Mouse (Mus musculus) heart, adult 9 months (tissue): ENCODE measurements around the gene Hemgn.

ENCODE experiments used
- DNase-seq, 2 experiments: peaks; one replicate each; pipeline ENCODE4 v3.0.0; 2022; ENCODE audit warnings: low spot score in 2 of 2

Gene Hemgn

GRCm38 (mm10) chr4:46412113-46412512, 1.2 kb downstream of the Hemgn start:
- no peak for DNase-seq

DNA sequence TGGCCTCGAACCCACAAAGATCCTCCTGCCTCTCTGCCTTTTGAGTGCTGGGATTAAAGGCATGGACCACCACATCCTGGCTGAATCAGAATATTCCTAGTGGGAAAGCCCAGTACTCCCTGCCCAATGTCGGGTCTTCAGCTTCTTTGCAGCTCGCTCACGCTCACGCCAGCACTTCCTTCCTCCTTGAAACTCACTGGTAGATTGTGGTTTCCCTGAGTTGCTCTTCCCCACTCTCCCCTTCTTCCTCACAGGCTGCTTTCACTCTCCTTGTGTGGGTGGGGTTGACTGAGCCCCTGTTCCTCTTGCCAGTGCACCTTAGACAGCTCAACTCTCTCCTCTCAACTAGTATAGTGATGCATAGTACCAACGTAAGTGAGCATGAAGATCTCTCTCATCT, 1.8 kb downstream of the Hemgn start:
- DNase-seq, result peak in 1 of 2 experiments; percentile 41

DNA sequence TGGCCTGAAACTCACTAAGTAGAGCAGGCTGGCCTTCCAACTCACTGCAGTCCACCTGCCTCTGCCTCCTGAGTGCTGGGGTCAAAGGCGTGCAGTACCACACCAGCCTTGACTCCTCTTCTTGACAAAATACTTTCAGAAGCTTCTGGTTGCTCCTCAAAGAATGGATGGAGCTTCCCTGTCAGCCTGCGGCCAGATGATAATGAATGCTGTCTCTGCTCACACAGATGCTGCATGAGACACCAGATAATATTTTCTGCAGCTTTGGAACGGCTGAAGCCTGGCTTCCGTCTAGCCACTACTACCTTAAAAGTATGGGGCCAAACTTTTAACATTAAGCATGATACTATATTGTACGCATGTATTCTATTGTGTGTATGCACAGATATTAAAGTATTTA, 2.6 kb downstream of the Hemgn start:
- no peak for DNase-seq

DNA sequence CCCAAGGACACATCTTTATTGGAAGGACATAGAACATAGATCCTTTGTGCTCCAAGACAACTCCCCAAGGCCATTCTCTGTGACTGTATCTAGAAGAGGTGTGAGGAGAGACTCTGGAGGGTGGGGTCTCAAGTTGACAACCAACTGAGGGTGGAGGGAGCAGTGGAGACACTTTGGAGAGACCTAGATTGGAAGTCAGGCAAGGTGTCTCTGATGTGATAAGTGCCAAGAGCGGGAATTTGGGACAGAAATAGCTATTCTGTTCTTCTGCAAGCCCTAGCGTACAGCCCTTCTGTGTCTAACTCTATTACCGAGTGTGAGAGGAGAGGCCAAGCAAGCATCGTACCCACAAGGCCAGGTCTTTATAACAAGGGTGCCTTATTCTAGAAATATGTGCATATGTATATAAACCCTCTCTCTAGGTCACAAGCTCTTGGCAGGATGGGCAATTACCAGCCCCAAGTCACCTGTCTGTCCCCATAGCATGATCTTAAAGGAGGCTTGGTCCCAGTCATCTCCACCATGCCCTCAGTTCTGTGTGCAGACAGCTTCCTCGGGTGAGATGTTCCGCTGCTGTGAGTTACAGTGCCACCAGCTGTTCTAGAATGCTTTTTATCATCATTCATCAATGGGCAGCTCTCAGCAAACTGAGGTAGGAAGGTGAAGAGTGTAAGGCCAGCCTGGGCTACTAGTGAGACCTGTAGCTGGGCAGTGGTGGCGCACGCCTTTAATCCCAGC, 6.2 kb downstream of the Hemgn start:
- DNase-seq, result no peak

DNA sequence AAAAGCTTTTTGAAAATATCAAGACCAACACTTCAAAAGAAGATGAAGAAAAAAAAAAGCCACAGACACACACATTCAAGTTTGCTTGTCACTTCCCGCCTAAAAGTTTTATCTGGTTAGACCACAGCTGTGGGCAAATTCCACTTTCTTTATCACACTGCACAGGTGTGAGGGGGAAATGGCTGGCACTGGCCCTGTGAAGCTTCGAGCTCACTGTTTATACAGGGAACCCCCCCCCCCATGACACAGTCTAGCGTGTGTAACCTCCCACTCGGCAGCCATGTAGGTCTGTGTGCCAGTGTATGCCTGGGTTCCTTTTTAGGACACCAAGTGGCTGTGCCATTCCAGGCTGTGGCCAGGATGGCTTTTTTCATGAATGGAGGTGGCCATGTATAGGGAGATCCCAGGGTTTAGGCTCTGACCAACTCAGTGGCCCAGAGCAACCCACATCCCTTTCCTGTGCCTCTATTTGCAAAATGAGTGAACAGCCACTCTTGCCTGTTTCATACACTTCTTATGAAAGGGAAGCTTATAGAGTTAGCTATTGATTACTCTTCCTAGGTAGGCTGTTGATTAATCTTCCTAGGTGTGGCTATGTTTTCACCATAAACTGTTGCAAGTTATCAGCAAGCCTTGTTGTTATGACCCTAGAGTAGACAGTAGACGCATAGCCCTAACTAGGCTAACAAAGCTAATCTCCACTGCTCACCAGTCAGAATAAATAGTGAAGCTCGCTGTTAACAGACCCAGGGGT, 9.1 kb downstream of the Hemgn start:
- no peak for DNase-seq

- DNase-seq, result no peak
These were observed 14.5 kb downstream of the Hemgn start for GRCm38 (mm10) chr4:46398839-46399238.

DNA sequence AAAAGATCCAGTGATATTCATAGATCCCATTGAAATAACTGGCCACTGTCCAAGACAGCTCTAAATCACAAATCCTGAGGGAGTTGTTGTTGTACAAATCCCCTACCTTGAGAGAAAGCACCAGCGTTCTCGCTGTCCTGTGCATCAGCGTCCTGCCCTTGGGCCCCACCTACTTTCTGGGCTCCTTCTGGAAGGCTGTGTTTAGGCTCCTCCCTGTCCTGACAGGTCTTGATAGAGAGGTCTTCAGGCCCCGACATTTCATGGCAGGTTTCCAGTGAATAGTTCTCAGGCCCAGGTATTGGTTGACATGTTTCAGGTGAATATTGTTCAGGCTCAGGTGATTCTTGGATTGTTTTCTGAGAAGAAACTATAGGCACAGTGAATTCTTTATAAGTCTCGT, 17.6 kb downstream of the Hemgn start:
- no peak for DNase-seq

DNA sequence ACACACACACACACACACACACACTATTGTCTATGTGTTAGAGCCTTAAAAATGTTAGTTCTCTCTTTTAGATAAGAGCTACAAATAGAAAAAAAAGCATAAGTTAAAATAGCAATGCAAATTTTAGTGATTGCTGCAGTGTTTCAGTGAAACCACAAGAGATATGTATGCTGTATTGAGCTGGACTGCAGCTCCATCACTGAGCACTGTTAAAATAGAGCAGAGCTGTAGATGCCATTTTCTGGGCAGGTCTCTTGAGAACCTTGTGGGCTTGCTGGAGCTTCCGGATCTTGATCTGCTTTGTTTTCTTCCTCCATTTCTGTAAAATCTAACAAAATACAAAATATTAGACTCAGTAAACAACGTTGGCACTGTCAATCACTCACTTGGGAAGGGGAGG, 18.9 kb downstream of the Hemgn start:
- no peak for DNase-seq

DNA sequence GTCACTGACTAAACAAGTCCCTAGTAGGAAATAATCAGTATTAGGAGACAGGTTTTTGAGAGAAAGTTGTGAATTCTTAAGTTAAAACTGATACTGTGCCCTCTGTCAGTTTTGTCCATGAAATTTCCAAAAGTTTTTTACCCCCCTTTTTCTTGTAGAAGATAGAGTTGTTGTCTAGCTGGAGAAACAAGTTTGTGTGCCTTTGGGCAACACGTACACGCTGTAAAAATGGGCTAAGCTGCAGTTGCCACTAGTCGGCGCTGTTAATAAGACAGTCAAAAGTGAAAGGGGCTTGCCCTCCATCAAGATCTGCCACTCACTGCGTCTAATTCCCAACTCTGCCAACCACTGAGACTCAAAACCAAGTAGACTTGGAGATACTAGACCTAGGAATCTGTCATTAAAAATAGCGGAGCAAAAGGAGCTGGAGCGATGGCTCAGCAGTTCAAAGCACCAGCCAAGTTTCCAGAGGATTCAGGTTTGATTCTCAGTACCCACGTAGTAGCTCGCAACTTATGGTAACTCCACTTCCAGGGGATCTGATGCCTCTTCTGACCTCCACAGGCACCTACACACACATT, 22.8 kb downstream of the Hemgn start:
- peak; percentile 46 to 72 for DNase-seq

DNA sequence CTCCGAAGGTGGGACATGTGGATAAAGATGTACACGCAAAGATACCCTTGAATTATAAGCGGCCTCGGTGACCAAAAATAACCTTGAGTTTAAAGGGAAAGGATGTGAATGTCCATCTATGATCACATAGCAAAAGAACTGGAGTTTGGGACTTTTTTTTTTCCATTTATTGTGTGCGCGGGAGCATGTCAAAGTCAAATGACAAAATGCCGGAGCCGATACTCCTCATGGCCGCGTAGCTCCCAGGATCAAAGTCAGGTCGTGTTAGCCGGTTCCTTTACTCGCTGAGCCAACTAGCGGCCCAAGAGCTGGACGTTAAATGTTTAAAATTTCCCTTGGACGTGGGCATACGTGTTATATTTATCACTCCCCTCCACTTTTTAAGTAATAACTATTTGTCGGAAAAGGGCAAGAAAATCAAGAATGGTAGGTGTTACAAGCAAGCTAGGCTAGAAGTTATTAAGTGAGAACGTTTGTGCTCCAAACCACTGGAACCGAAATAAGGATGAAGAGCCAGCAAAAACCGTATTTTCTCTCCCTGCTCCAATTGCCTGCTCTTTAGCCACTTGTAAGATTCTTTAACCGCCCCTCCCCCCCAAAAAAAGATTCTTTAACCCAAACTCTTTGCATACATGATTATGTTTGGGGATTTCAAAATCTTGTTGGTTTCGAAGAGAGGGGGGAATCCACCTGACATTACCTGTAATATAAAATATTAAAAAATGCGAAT, 23.5 kb downstream of the Hemgn start:
- no peak for DNase-seq

DNA sequence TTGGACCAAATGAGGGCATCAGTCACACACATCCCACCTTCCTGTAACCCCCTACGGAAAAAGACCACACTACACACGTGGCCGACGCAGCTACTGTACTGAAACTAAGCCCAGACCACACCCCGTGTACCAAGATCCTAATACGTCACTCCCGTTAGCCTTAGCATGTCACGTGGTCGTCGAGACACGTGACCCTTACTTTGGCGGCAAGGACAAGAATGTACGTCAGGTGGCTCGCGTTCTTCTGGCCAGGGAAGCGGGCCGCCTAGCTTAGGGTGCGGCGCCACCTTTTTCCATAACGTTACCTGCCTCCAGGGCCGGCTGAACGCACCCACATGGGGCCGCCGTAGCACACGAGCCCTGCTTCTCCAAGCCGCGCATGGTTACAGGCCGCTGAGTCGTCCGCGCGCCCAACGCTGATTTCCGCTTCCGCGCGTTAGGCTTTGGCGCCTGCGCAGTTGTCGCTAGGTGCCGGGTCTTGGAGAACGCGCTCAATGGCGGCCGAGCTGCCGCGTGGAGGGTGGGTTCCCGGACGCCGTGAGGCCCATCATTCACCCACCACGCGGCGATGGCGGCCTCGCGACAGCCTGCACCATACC, 24.2 kb downstream of the Hemgn start, which contains the start of gene Trmo:
Gene Trmo (minus strand): TSS at position 425 of the 599 bp plus-strand sequence.
- peak; percentile 93 to 95 for DNase-seq

DNA sequence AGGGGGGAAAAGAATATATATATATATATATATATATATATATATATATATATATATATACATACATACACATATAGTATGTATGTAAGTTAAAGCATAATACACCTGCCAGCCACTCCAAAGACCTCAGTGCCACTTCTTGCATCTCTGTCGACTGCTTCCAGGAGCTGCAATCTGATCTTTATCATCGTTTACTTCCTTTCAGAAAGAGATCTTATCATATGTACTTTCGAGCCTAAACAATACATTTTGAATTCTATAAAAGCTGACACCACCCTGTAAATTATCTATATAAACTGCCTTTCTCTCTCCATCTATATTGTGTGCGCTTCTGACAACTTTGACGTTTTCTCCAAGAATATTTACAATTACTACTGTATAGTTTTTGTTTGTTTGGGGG, 24.8 kb downstream of the Hemgn start:
- no peak for DNase-seq

DNA sequence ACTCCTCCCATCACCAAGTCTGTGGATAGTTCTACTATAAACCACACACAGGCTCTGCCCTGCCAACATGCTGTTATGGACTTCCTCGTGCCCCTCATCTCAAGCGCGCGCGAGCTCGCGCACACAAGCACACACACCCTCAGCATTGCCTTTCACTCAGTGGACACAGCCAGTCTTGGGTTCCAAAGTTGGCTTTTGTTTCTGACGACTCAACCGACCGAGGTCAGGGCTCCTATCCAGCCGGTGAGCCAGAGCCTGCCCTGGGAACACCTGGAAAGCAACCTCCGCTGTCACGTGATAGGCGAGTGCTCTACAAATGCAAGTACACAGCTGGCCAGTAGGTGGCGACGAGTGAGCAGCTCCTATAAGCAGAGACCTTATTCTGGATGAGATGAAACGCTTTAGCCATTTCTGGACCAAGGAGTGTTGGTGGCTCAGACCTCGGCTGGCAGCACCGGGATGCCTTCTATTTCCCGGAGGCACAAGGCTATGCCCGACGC, 38.4 kb downstream of the Hemgn start:
- peak; percentile 74 to 77 for DNase-seq

DNA sequence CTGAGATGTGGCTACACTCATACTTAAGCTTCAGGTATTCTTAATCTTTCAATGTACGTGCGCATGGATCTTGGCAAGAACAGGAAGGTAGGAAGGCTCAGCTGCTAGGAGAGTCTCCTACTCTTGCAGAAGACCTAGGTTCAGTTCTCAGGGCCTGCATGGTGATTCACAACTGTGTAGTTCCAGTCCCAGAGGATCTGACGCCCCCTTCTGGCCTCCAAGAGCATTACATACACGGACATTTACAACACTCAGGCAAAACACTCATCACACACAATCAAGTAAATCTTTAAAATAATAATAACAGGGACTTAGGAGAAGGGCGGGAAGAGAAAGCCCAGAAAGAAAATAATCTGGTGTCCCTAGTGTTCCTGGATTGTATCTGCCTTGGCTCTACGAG, 38.9 kb downstream of the Hemgn start:
- no peak for DNase-seq

DNA sequence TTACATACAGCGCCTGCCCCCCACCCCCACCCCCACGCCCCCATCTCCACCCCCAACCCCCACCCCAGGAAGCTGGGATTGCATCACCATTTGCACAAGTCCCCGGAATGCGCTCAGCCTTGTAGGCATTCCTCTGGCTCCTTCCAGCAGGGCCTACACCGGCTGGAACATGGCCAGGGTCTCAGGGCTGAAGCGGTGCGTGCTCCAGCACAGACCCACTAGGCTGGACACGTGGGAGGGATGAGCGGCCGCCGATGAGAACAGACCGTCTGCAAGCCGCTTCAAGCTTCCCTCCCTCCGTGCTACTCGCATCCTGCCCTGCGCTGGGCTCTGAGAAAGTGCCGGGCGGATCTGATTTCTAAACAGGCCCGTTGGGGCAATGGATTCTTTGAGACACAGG, 42.3 kb downstream of the Hemgn start:
- DNase-seq, result peak; percentile 25 to 40

GRCm38 (mm10) chr4:46370406-46370805, 42.9 kb downstream of the Hemgn start:
- DNase-seq, result no peak

DNA sequence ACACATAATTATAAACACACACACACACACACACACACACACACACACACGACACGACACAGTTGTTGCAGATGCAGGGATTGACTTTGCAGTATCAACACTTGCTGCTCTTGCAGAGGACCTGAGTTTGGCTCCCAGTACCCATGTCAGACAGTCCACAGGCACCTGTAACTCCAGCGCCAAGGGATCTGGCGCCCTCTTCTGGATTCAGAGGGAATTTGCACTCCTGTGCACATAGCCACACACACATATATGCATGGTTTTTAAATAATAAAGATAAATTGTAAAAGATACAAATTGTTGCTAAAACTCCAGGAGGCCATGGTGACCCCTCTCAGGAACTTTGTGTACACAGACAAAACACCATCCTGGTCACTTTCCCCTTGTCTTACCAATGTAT, 44.2 kb downstream of the Hemgn start:
- no peak for DNase-seq

- no peak for DNase-seq
These were observed 45.8 kb downstream of the Hemgn start for GRCm38 (mm10) chr4:46367487-46367959.

- no peak for DNase-seq
These were observed 48.9 kb downstream of the Hemgn start for GRCm38 (mm10) chr4:46364360-46364759.

DNA sequence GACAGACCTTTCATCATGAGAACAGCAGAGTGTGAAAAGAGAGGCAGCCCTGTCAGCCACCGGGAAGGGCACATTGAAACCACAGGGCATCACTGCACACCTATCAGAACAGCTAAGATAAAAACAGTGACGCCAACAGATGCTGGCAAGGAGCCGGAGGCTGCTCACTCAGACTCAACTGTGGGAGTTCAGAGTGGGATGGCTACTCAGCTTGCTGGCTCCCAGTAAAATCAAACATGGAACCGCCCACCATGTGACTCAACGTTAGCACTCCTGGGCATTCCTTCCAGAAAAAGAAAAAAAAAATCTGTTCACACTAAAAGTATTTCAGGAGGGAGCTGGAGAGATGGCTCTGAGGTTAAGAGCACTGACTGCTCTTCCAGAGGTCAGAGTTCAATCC, 52.0 kb downstream of the Hemgn start:
- DNase-seq, result no peak

DNA sequence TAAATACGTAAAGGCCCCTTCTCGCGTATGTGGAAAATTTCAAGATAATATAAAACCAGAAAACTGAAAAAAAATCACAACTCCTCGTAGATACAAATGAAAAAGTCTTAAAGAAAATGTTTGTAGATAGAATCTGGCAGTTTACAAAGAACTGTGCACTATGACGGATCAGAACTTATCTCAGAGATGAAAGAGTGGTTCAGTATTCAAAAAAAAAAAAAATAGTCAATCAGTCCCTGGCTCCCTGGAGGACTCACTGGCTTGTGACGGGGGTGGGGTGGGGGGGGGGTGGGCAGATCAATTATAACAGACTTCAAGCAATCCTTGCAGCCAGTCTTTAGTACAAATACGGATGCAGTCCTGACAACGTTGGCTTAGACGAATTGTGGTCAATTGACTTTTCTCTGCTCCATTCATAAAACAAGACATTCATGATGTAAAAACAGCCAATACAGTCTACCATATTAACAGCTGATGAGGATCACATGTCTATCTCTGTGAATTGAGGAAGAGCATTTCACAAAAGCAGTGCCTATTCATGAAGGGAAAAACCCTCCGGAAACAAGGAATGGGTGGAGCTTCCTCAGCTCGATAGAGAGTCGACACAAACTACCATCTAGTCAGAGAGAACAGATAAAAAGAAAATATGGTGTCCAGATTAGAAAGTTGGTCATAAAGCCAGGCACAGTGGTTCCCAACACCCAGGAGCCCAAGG, 53.6 kb downstream of the Hemgn start:
- no peak for DNase-seq
